Mouse (Mus musculus) thymus, postnatal 0 days (tissue): ENCODE data around the gene Kat8. TPM values are rescaled to one million over a fixed set of nuclear protein-coding genes. Genes with fewer than 3 reads are reported as not detected.
"Not testable (repeated sequence)": the region's sequence is repeated elsewhere in the genome, so short reads cannot be mapped to it uniquely, and the experiment has no call there.

Experiments used
- DNase-seq: peaks from one replicate; pipeline ENCODE4 v3.0.0-alpha.2; 2015; ENCODE audit warnings: low spot score
- polyA plus RNA-seq: library from polyadenylated mRNA; unstranded; fragments of >200 nt; fragmentation: Nextera tagmentation; extraction: Ambion mirVana; gene quantifications from 2 replicates; pipeline ENCODE4 v1.2.1, GENCODE M21; 2015

The Kat8 gene
- polyA plus RNA-seq, 1 experiment from 2014 or later = 40.7 TPM

DNA sequence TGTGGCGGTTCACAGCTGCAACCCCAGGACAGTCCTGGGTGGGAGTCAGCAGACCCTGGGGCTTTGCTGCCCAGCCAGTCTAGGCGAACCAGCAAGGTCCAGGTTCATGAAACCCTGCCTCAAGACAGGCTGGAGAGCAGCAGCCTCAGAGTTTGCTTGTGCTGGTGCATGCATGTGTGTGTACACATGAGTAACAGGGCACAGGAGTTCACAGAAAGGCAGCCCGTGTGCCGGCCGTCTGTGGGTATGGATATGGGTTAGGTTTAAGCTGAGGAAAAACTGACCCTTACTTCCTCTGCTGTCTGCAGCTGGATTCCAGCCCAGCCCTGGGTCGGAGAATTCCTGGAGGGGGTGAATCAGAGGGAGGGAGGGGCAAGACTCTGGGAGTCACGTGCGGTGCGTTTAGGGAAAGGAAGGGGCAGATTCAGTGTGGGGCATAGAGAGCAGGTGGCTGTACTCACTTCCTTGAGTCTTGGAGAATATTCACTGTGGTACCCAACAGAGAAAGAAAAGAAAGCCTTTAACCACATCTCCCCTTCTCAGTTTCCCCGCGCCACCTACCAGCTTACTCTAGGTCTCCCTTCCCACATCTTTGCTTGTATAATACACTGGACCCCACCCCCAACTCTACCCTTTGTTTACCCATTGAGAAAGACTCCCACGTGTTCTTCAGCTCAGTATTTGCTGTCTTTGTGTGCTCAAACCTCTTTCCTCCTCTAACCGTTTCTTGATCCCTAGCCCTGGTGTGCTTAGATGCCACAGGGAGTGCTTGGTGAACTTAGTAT, 19.2 kb downstream of the Kat8 start:
- DNase-seq = no peak

DNA sequence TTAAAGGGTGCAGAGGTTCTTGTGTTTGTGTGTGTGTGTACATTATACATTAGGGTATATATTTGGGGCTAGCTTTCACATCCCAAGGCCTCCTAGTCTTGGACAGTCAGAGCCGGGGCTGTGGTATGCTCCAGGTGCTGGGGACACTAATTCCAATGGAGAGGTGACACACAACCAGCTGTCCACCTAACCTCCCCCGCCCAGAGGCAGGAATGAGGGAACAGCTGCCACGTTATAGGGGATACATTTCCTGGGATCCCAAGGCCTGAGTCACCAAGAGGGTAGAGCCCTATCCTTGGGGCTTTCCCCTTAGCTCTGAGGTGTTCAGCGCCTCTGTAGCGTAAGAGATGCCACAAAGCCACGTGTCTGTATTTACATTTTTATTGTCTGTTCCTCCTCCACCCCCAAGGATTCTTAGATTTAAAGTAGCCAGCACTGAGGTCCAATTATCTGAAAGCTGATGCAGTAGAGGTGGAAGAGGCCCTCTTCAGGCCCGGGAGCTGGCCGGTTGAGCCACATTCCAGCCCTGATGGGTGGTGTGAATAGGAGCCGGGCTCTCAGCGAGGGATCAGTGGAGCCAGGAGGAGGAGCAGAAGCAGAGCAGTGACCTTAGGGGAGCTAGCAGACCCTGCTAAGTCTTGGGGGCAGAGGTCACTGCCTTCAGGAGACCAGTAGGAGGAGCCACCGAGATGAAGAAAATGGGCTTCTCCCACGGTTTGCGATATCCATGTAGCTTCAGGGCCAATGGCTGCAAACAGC, 20.1 kb downstream of the Kat8 start:
- DNase-seq = no peak

DNA sequence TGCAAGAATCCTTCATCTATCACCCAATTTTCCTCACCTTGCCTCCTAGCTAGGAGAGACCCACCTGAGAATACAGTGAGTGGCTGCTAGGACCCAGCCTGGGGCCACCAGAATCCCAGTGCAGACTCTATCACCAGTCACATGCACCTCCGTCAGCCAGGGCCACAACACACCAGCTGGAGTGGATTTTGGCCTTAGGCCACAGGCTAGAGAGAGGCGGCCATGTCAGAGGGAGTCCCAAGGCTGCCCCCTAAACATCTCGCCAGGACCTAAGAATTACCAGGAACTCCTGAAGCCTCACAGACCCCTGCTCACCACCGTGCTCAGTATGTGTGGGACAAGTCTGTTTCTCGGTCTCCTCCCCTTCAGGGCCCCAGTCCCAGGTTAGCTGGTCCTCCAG, 21.8 kb downstream of the Kat8 start:
- no peak for DNase-seq

DNA sequence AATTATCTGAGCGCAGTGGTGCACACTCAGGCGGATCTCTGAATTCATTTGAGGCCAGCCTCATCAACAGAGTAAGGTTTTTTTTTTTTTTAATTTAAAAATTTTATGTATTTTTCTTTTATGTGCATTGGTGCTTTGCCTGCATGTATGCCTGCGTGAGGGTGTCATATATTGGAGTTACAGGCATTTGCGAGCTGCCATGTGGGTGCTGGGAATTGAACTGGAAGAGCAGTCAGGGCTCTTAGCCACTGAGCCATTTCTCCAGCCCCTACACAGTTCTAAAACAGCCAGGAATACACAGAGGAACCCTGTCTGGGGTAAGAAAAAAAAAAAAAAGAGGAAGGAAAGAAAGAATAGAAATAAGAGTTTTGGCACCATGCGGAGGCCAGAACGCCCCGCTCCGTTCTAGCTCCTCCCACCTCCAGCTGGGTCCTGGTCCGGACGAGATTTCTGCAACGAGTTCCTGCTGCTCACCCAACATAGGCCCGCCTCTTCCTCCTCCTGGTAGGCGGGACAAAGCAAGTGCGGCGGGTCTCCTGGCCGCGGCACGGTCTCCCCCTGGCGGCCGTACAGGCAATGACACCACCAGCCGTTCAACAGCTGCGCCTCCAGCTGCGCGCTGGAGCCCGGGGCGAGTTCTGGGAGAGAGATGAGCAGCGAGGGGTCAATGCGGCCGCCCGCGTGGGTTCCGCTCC, 22.9 kb downstream of the Kat8 start:
- DNase-seq = peak; percentile 96

DNA sequence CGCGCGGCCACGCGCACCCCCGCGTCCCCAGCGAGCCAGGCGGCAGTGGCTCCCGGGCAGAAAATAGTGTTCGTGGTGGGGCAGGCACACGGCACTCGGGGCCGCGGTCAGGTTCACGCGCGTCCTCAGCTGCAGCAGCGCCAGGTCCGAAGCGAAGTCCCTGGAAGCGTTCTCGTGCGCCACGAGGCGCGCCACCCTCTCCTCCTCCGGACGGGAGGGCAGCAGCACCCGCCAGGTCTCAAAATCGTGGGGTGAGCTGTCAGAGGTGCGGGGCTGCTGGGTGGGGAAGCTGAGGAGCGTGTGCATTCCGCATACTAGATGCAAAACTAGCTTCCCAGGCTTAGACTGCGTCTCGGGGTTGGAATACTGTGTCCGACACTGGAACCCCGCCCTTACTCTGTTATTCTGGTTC, 23.4 kb downstream of the Kat8 start:
- no peak for DNase-seq

DNA sequence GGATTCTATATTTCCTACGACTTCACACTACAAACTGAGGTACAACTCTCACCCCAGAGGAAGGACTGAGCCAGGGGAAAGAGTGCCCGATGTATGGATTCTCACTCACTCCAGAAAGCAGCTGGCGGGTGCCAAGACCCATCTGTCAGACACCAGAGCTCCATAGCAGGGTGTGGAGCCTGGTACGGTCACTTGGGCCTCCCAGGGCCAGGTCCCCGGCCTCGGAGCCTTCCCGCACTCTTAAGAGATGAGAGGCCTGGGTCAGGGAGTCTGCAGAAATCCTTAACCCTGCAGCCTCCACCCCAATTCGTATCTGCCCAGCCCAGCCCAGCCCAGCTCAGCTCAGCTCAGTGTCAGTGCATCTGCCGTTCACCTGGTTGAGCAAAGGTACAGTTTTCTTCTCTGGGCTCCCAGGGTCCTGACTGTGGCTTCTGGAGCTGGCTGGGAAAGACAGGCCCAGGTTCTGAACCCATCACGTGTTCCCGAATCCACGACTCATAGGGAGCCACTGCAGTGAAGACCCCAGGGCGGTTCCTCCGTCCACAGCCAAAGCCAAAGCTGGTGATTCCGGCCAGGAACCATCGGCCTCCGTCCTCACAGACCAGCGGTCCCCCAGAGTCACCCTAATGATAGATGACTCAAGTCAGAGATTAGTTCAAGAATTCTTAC, 24.0 kb downstream of the Kat8 start:
- DNase-seq = no peak

DNA sequence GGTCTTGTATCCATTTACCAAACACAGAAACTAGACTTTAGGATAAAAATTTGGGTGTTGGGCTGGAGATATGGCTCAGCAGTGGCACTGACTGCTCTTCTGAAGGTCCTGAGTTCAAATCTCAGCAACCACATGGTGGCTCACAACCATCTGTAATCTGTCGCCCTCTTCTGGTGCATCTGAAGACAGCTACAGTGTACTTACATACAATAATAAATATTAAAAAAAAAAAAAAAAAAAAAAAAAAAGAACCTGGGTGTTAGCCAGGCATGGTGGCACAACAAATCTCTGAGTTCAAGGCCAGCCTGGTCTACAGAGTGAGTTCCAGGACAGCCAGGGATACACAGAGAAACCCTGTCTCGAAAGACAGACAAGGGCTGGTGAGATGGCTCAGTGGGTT, 29.8 kb downstream of the Kat8 start:
- DNase-seq = not testable (repeated sequence)

DNA sequence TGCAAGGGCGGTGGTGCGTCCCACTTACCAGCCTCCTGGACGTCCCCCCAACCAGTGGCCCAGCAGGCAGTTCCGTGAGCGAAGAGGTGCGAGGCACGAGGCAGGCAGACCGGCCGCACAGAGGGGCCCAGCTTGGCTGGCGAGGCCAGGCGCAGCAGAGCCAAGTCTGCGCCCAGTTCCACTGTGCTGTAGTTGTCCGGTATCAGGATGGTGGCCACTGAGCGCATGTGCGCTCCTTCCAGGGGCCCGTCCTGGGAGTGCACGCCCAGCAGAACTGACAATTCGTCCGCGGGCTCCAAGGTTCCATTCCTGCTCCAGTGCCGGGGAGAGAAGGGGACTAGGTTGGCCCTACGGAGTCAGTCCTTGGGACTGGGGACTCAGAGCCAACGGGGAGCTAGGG, 32.3 kb downstream of the Kat8 start:
- no peak for DNase-seq

DNA sequence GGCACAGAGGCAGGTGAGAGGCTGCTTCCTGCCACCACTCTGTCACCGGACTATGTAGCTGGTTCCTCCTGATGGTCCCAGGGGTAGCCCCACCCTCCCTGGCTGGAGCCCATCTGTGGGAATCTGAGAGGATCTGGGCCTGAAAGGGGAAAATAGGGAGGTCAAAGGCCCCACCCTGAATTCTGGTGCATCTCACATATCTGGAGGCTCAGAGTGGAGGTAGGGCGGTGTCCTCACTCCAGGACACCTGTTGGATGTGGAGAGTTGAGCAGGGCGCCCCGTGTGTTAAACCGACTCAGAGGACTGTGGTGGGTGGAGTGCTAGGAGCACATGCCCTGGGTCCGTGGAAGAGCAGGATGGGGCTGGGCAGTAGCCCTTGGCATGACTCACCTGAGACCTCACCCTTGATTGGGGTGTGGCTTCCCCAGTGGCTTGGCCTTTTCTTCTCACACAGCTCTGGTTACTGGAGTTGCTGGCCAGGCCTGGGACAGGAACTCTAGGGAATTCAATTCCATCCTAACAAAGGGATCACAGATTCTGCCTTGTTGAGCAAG, 34.2 kb downstream of the Kat8 start, which contains the start of gene Prss36:
Gene Prss36 (minus strand): TSS at position 256 of the 554 bp plus-strand sequence.
- DNase-seq = no peak

DNA sequence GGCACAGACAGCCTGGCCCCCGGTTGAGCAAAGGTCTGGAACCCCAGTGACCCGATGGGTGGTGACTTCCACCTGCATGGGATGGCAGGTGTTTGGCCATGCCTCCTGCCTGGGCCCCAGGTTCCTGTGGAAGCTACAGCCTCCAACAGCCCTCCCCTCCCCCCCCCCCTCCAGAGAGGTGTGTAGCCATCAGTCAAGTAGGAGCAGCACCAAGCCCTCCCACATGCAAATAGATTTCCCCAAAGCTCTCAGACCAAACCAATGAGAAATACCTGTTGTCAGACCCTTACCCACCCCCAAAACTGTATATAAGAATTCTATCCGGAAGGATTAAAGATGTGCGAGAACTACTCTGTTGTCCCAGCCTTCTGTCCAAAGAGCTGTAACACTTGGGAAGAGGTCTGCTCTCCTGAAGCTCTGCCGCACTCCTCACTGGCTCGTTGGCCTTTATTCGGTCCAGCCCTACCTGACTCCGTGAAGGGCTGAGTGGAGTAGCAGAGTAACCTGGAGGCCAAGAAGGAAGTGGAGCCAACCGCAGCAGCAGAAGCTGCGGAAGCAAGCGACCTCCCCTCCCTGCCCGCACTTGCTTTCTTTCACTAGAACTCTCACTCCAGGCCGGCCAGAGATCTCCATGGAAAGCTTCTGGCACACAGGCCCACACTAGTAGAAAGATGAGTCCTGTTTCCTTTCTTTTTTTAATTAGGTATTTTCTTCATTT, 40.7 kb downstream of the Kat8 start:
- peak; percentile 62 for DNase-seq

DNA sequence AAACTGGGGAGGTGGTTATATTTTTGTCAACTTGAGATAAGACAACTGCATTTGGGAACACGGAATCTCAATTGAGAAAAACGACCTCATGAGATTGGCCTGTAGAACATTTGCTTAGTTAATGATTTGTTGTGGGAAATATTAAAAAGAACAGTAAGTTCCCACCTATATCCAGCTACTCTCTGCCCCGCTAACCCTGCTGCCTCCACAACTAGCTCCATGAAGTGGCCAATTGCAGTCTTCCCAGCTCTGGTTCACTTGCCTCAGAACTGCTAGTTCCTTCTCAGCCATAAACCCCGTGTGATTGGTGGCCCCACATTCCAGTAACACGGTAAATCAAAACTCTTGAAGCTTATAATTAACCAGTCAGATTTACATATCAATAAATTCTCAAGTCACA, 47.0 kb downstream of the Kat8 start:
- no peak for DNase-seq

DNA sequence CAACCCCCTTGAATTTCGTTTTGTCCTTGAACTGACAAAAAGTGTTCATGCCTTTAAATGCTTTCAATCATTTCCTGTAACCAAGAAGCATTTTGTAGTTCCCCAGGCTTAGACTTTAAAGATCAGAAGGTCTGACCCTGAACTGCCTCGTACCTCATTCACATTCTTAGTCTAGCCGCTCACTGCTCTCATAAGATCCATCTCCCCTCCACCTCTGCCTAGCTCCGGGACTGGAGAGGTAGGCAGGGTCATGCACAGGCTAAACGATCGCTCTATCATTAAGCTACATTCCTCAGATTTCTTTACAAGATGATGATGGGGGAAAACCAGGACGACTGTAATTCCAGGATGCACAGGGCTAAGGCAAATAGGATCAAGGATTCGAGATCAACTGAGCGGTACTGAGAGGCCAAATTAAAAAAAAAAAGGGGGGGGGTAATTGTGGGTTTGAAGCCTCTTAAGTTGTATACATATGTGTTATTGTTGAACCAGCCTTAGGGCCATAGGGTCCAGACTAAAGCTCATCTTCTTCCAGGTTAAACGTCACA, 54.1 kb downstream of the Kat8 start:
- peak; percentile 40 for DNase-seq

DNA sequence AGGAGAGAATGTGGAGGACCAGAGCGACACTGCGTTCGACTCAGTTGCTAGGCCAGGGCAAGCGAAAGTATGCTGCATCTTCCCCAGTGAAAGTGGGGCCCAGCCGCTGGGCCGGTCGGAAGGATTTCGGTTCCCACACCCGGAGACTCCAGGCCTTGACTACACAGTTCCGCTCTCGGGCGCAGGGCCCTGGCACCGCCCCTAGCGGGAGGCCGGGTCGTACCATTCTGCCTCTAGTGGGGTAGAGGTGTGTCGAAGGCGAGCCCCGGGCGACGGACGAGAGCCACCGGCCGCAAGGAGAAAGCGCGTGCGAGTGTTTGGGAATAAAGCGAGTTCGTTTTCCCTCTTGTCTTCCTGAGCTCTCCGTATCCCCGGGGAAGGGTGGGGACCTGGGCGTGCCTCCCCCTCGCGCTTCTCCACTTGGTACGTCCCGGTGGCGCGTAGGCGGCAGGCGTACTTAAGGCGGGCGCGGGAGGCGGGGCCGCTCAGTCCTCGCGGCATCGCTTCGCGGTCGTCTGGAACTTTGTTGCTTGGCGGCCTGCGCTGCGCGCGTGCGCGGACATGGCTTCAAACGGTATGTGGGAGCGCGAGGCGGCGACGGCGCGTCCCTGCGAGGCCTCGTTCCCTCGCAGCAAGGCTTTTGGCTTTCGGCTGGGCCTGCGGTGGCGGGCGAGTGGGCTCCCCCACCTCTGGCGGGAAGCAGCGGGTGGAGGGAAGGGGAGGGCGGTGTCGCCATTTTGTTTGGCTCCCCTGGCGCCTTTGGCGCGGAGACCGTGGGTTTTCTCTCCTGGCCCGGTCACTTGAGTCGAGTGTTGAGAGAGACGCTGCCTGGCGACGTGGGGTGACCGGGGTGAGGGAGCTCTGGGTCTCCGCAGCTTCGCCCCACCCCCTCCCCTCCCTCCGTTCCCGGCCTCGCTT, 54.9 kb downstream of the Kat8 start, which contains the start of gene Fus:
Gene Fus (plus strand): TSS at position 454 of the 918 bp plus-strand sequence.
- peak; percentile 94 for DNase-seq

DNA sequence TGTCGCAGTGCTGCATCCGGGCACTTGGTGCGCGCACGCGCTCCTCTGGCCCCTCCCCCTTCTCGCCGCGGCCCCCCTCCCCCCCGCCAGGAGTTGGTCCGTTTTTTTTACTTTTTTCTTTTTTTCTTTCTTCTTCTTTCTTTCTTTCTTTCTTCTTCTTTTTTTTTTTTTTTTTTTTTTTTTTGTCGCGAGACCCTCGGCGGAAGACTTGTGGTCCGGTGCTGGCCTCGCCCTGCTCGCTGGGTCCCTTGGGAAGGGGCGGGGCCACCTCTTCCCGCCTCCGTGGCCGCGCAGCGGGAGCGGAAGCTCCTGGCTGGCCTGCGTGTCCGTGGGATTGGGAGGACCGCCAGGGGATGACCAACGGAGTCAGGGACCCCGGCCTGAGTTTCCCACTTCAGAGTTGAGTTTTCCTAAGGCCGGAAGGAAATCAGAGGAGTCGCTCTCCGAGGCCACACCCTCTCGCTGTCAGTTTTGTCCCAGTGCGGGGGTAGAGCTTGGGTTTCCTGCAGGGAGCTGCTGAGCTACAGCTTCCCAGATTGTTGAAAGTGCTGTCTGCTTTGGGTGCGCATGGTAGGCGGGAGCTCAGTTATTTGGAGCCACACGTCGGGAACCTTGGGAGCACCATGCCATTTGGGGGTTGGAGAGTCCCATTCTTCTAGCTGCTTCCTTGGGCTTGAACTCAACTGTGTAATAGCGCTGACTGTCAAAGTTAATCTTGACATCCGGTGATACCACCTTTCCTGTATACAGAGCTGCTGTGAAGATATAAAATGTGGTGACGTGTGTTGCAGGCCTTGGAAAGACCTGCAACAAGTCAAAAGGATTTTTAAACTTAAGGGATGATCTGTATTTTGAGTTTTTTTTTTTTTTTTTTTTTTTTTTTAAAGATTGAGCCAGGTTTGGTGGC, 55.9 kb downstream of the Kat8 start:
- peak; percentile 63 for DNase-seq

DNA sequence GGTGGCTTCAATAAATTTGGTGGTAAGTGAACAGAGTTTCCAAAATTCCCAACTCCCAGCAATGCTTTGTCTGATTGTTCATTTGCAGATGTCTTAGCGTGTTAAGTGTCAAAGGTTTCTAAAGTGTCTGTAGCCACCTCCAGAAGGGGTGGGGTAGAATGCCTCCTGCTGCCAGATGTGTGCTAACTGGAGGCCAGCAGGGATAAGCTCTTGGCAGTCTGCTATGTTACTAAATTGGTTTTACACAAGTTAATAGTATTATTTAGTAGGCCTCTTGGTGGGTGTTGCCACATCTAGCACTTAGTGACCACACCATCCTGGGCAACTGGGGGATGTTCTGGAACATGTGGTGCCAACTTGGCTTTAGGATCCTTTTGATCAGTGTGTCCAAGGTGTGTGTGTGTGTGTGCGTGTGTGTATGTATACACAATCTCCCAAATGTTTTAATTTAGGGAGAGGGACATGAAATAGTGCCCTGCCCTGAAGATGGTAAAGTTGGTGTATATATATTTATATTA, 62.2 kb downstream of the Kat8 start:
- no peak for DNase-seq
